Mouse (Mus musculus) brain, embryonic 14.5 days (tissue): ENCODE data around the gene Hnrnpd.

ENCODE experiments used
- CTCF ChIP-seq: fragments of 200-500 bp; IDR thresholded peaks from 2 replicates; pipeline ENCODE4 v1.5.1; 2012; ENCODE audit warnings: inconsistent platforms, mild to moderate bottlenecking, moderate library complexity, borderline replicate concordance; ENCODE audit not compliant: insufficient read depth, insufficient read length; ENCODE audit errors: extremely low read depth
- POLR2A ChIP-seq: fragments of 200-500 bp; IDR thresholded peaks from 2 replicates; pipeline ENCODE4 v1.6.1; 2012; ENCODE audit warnings: mild to moderate bottlenecking, inconsistent platforms, borderline replicate concordance; ENCODE audit not compliant: poor library complexity, insufficient read depth, insufficient read length, severe bottlenecking; ENCODE audit errors: extremely low read depth

DNA sequence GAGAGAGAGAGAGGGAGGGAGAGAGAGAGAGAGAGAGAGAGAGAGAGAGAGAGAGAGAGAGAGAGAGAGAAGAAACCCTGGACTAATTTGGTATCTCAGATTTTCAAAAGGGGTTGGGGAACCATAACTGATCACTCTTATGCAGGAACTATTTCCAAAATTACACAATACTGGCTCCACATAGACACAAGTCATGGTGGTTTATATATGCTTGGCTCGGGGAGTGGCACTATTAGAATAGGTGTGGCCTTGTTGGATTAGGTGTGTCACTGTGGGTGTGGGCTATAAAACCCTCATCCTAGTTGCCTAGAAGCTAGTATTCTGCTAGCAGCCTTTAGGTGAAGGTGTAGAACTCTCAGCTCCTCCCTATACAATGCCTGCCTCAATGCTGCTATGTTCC is 46.1 kb upstream of the Hnrnpd start:
- TF ChIP-seq CTCF (no peak), POLR2A (no peak)
